ENCODE assay signal across 9 mouse cellular contexts in the genomic region with DNA sequence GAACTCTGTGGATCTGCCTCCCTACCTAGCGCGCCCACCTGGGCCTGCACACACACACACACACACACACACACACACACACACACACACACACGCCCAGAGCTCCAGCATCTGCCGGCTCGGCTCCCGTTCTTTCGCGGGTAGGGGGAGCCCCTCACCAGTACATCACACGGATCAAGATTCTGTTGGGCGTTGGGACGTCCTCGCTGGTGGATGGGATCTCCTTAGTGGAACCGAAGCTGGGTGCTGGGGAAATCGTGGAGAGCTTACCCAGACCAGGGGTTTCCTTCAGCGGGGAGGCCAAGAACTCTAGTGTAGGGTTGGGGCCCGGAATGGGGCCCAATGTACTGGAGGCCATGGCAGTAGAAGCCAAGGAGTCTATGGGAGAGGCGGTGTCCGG. TPM values are rescaled to one million over a fixed set of nuclear protein-coding genes. Genes with fewer than 3 reads are reported as not detected.
DNase-seq lines count a peak whose midpoint lies in the region; ATAC-seq lines count a peak whose summit lies in the region.
"Had no signal": no experiment of that assay in that cellular context is flagged by ENCODE, and none has a peak within 500 bp of the region (broad histone marks: within the 10 kb centered on the region; RNA-seq: fewer than 3 reads in every experiment).

No protein-coding gene starts in this region.

- 1% methylated on average over 18 of the region's 18 CpGs for WGBS in heart, embryonic 15.5 days
- WGBS in forebrain, embryonic 14.5 days: 2% methylated on average over 17 of the region's 18 CpGs
- 1% methylated on average over 18 of the region's 18 CpGs for WGBS in midbrain, embryonic 10.5 days

- H3K4me3 ChIP-seq in heart, embryonic 15.5 days: peak overlapping the region; percentile 38
- H3K4me3 ChIP-seq in forebrain, embryonic 14.5 days (ENCODE audit: low read depth, low read length): peak overlapping the region; percentile 9
- peak overlapping the region; percentile 48 for H3K4me3 ChIP-seq in midbrain, embryonic 10.5 days

- H3K36me3 ChIP-seq in heart, embryonic 15.5 days: no peaks in the 10 kb centered on the region
- H3K36me3 ChIP-seq in forebrain, embryonic 14.5 days (ENCODE audit: control insufficient read depth, insufficient read depth, low read length): no peaks in the 10 kb centered on the region
- peaks cover 15% of the 10 kb centered on the region; the same call in 1 of the 2 replicates for H3K36me3 ChIP-seq in midbrain, embryonic 10.5 days
- H3K36me3 ChIP-seq: G1E had no signal

- 0 out of 2 replicates have a peak overlapping the region, but pooled peaks have one; percentile 22 for H3K9ac ChIP-seq in heart, embryonic 15.5 days
- H3K9ac ChIP-seq in forebrain, embryonic 14.5 days (ENCODE audit: low read length): peak overlapping the region; percentile 17; the same call in 1 of the 2 replicates

- H3K4me2 ChIP-seq in heart, embryonic 15.5 days: peak overlapping the region; percentile 59
- H3K4me2 ChIP-seq in forebrain, embryonic 14.5 days (ENCODE audit: low read length): peak overlapping the region; percentile 44

- H3K27me3 ChIP-seq in heart, embryonic 15.5 days: peaks cover 70% of the 10 kb centered on the region
- H3K27me3 ChIP-seq in forebrain, embryonic 14.5 days (replicated peaks; ENCODE audit: control insufficient read depth, insufficient read depth, low read length): peaks cover 47% of the 10 kb centered on the region
- H3K27me3 ChIP-seq in midbrain, embryonic 10.5 days (ENCODE audit: low read depth, poor library complexity, severe bottlenecking): peaks cover 74% of the 10 kb centered on the region

- no peak for ATAC-seq in heart, embryonic 15.5 days (replicated peaks; ENCODE audit: insufficient number of reproducible peaks, insufficient read depth, low FRiP score, low read depth)
- no peak for ATAC-seq in forebrain, embryonic 14.5 days

- DNase-seq in heart, postnatal 14 days: no peak
- DNase-seq in ES-CJ7 (ENCODE audit: low read depth, low spot score): peak; percentile 46
- DNase-seq in forebrain, embryonic 14.5 days (ENCODE audit: low spot score): peak; percentile 42
- peak; percentile 53 for DNase-seq in midbrain, embryonic 10.5 days (ENCODE audit: low spot score)
- no peak for DNase-seq in T-cell, adult 2 months (ENCODE audit: low spot score)
- no peak for DNase-seq in urinary bladder, postnatal 14 days (ENCODE audit: low spot score)
- DNase-seq in ovary, postnatal 10 days (ENCODE audit: low spot score): no peak

- no peak overlapping the region for H3K27ac ChIP-seq in heart, embryonic 15.5 days
- H3K27ac ChIP-seq in forebrain, embryonic 14.5 days (ENCODE audit: low read depth, low read length): no peak overlapping the region
- H3K27ac ChIP-seq in midbrain, embryonic 10.5 days (replicated peaks): peak overlapping the region; percentile 75

- no peaks in the 10 kb centered on the region for H3K9me3 ChIP-seq in heart, embryonic 15.5 days (replicated peaks)
- H3K9me3 ChIP-seq in forebrain, embryonic 14.5 days (replicated peaks; ENCODE audit: control insufficient read depth, low read length): no peaks in the 10 kb centered on the region
- H3K9me3 ChIP-seq in midbrain, embryonic 10.5 days (replicated peaks): no peaks in the 10 kb centered on the region

- peaks cover 19% of the 10 kb centered on the region for H3K4me1 ChIP-seq in heart, embryonic 15.5 days (replicated peaks)
- peaks cover 8% of the 10 kb centered on the region for H3K4me1 ChIP-seq in forebrain, embryonic 14.5 days (ENCODE audit: control insufficient read depth, insufficient read depth, low read length)
- H3K4me1 ChIP-seq in midbrain, embryonic 10.5 days: peaks cover 42% of the 10 kb centered on the region

- intact Hi-C loops in heart, postnatal 14 days (cut with DNase I): no loop called here

RNA-seq across cellular contexts. Expression of a gene that starts 0.8 kb away (rescaled TPM):
- polyA plus RNA-seq in heart, embryonic 15.5 days (2015; fragmentation: Nextera tagmentation; extraction: Ambion mirVana): not detected in 2 replicates
- not detected for total RNA-seq in heart, postnatal 14 days (2021)
- polyA plus RNA-seq in forebrain, embryonic 14.5 days (2014; fragmentation: Nextera tagmentation; extraction: Ambion mirVana): 0.22 and 0.23 TPM in 2 replicates
- polyA plus RNA-seq in midbrain, embryonic 10.5 days (2016; fragmentation: Nextera tagmentation; extraction: Ambion mirVana): 0.46 and 1.4 TPM in 2 replicates
- total RNA-seq: G1E had no signal
- polyA plus RNA-seq: G1E had no signal

RNA-seq across cellular contexts. Expression of a gene that starts 11.9 kb away (rescaled TPM):
- polyA plus RNA-seq in heart, embryonic 15.5 days (2015; fragmentation: Nextera tagmentation; extraction: Ambion mirVana): 0.16 and 0.34 TPM in 2 replicates
- not detected for total RNA-seq in heart, postnatal 14 days (2021)
- polyA plus RNA-seq in forebrain, embryonic 14.5 days (2014; fragmentation: Nextera tagmentation; extraction: Ambion mirVana): 14.2 and 16.3 TPM in 2 replicates
- polyA plus RNA-seq in midbrain, embryonic 10.5 days (2016; fragmentation: Nextera tagmentation; extraction: Ambion mirVana): 39.0 and 61.2 TPM in 2 replicates

RNA-seq across cellular contexts. Expression of a gene that starts 12.6 kb away (rescaled TPM):
- 8.2 and 8.5 TPM in 2 replicates for polyA plus RNA-seq in heart, embryonic 15.5 days (2015; fragmentation: Nextera tagmentation; extraction: Ambion mirVana)
- total RNA-seq in heart, postnatal 14 days (2021): 1 to 10 TPM; 8.0 to 9.4 TPM
- 33.3 and 35.1 TPM in 2 replicates for polyA plus RNA-seq in forebrain, embryonic 14.5 days (2014; fragmentation: Nextera tagmentation; extraction: Ambion mirVana)
- polyA plus RNA-seq in midbrain, embryonic 10.5 days (2016; fragmentation: Nextera tagmentation; extraction: Ambion mirVana): 11.9 and 15.3 TPM in 2 replicates

RNA-seq across cellular contexts. Expression of a gene that starts 21.7 kb away (rescaled TPM):
- 101 and 117 TPM in 2 replicates for polyA plus RNA-seq in heart, embryonic 15.5 days (2015; fragmentation: Nextera tagmentation; extraction: Ambion mirVana)
- 10 to 100 TPM; 47.9 to 57.3 TPM for total RNA-seq in heart, postnatal 14 days (2021)
- polyA plus RNA-seq in forebrain, embryonic 14.5 days (2014; fragmentation: Nextera tagmentation; extraction: Ambion mirVana): 163 and 171 TPM in 2 replicates
- 249 and 261 TPM in 2 replicates for polyA plus RNA-seq in midbrain, embryonic 10.5 days (2016; fragmentation: Nextera tagmentation; extraction: Ambion mirVana)

RNA-seq across cellular contexts. Expression of a gene that starts 22.5 kb away (rescaled TPM):
- 5.2 and 5.9 TPM in 2 replicates for polyA plus RNA-seq in heart, embryonic 15.5 days (2015; fragmentation: Nextera tagmentation; extraction: Ambion mirVana)
- 10 to 100 TPM; 10.7 to 11.9 TPM for total RNA-seq in heart, postnatal 14 days (2021)
- polyA plus RNA-seq in forebrain, embryonic 14.5 days (2014; fragmentation: Nextera tagmentation; extraction: Ambion mirVana): 6.0 and 8.6 TPM in 2 replicates
- 1.9 and 2.0 TPM in 2 replicates for polyA plus RNA-seq in midbrain, embryonic 10.5 days (2016; fragmentation: Nextera tagmentation; extraction: Ambion mirVana)

Comparison
In these comparisons a context has a peak if more than half of its experiments do, and no peak if none do; other contexts are left out.
1. DNase-seq: peak in ES-CJ7 (single experiment), forebrain, embryonic 14.5 days (single experiment) and midbrain, embryonic 10.5 days (single experiment); none in heart, postnatal 14 days (0 of 2), T-cell, adult 2 months (single experiment), urinary bladder, postnatal 14 days (single experiment) and ovary, postnatal 10 days (single experiment).
2. RNA of a gene that starts 11.9 kb away (polyA plus RNA-seq): 39.0 to 61.2 TPM in midbrain, embryonic 10.5 days and 14.2 to 16.3 TPM in forebrain, embryonic 14.5 days; 0.16 to 0.34 TPM in heart, embryonic 15.5 days; every median in the first group is over 10 times any median in the second.
3. Peak in every context shown above with its lines, with median percentiles within 50 percentile points of each other: H3K4me3 ChIP-seq.